Mouse (Mus musculus) neural tube, embryonic 14.5 days (tissue): Measurements from ENCODE around the gene Notch3. TPM values are rescaled to one million over a fixed set of nuclear protein-coding genes. Genes with fewer than 3 reads are reported as not detected.

ENCODE experiments used
- polyA plus RNA-seq: library from polyadenylated mRNA; unstranded; fragments of >200 nt; fragmentation: Nextera tagmentation; extraction: Ambion mirVana; gene quantifications from 2 replicates; pipeline ENCODE4 v1.2.1, GENCODE M21; 2014

The Notch3 gene
- polyA plus RNA-seq, 1 experiment from 2014 or later, result 8.0 TPM

Other genes with a start within 250 kb of the Notch3 start
- gene Rrp1b, start 130.8 kb downstream of the Notch3 start, polyA plus RNA-seq, result 30.1 and 40.8 TPM in 2 replicates
- gene Hsf2bp, start 130.5 kb downstream of the Notch3 start, polyA plus RNA-seq, result 0.52 and 1.1 TPM in 2 replicates
- 0.33 and 0.46 TPM in 2 replicates for gene Ephx3, start 22.7 kb upstream of the Notch3 start, polyA plus RNA-seq
- gene Brd4, start 117.9 kb upstream of the Notch3 start, polyA plus RNA-seq, result 82.2 and 89.5 TPM in 2 replicates
- gene Akap8, start 154.4 kb upstream of the Notch3 start, polyA plus RNA-seq, result 58.4 and 67.0 TPM in 2 replicates
- gene Akap8l, start 183.8 kb upstream of the Notch3 start, polyA plus RNA-seq, result 123 and 158 TPM in 2 replicates
- gene Wiz, start 222.6 kb upstream of the Notch3 start, polyA plus RNA-seq, result 46.2 and 46.8 TPM in 2 replicates
- 0.41 and 0.42 TPM in 2 replicates for gene Rasal3, start 236.7 kb upstream of the Notch3 start, polyA plus RNA-seq